Mouse (Mus musculus) limb, embryonic 13.5 days (tissue): ENCODE data around the gene 4933430I17Rik. TPM values are rescaled to one million over a fixed set of nuclear protein-coding genes. Genes with fewer than 3 reads are reported as not detected.

Experiments used
- ATAC-seq: fragments of 200-750 bp; cut with Nextera tagmentation; 2 replicates; pipeline ENCODE4 v1.8.0; 2017; ENCODE audit warnings: low read depth, moderate number of reproducible peaks, moderate TSS enrichment; ENCODE audit not compliant: low FRiP score
- H3K27ac ChIP-seq: fragments of 300-500 bp; sonication (generic); 2 replicates; pipeline ENCODE4 v1.5.1; 2015; ENCODE audit warnings: inconsistent platforms, mild to moderate bottlenecking, moderate library complexity
- H3K27me3 ChIP-seq: fragments of 300-500 bp; sonication (generic); 2 replicates; pipeline ENCODE4 v1.6.1; 2015; ENCODE audit warnings: mild to moderate bottlenecking, inconsistent platforms
- H3K36me3 ChIP-seq: fragments of 300-500 bp; sonication (generic); 2 replicates; pipeline ENCODE4 v1.6.1; 2015; ENCODE audit warnings: inconsistent platforms, mild to moderate bottlenecking, moderate library complexity
- H3K4me1 ChIP-seq: fragments of 300-500 bp; sonication (generic); 2 replicates; pipeline ENCODE4 v1.6.1; 2015; ENCODE audit warnings: inconsistent platforms
- H3K4me2 ChIP-seq: fragments of 300-500 bp; sonication (generic); replicated peaks from 2 replicates; pipeline ENCODE4 v1.6.1; 2015; ENCODE audit warnings: inconsistent platforms, mild to moderate bottlenecking, moderate library complexity
- H3K4me3 ChIP-seq: fragments of 300-500 bp; sonication (generic); 2 replicates; pipeline ENCODE4 v1.5.1; 2015; ENCODE audit warnings: moderate library complexity, mild to moderate bottlenecking, inconsistent platforms
- H3K9ac ChIP-seq: fragments of 300-500 bp; sonication (generic); 2 replicates; pipeline ENCODE4 v1.6.1; 2015; ENCODE audit warnings: mild to moderate bottlenecking, inconsistent platforms
- H3K9me3 ChIP-seq: fragments of 300-500 bp; sonication (generic); 2 replicates; pipeline ENCODE4 v1.6.1; 2016; ENCODE audit warnings: inconsistent platforms
- WGBS: fragments of 180-500 bp; shearing (Covaris S2); methylation state at CpG from one replicate; pipeline ENCODE4 v1.1.7; 2015; 5-methylcytosine and 5-hydroxymethylcytosine counted together
- polyA plus RNA-seq: library from polyadenylated mRNA; unstranded; fragments of >200 nt; fragmentation: Nextera tagmentation; extraction: Ambion mirVana; gene quantifications from 2 replicates; pipeline ENCODE4 v1.2.1, GENCODE M21; 2015

4933430I17Rik gene
- polyA plus RNA-seq, 1 experiment from 2014 or later = 0.60 TPM

- H3K4me3 ChIP-seq = no peak overlapping the region
- ATAC-seq = no peak; the same call in 1 of the 2 replicates
- H3K27ac ChIP-seq = no peak overlapping the region
- no peaks in the 10 kb centered on the region for H3K9me3 ChIP-seq
- no peak overlapping the region for H3K4me2 ChIP-seq
- no peaks in the 10 kb centered on the region for H3K27me3 ChIP-seq
- H3K9ac ChIP-seq = no peak overlapping the region
- 24% methylated on average over 4 of the region's 4 CpGs for WGBS
- H3K36me3 ChIP-seq = no peaks in the 10 kb centered on the region
- peaks cover 14% of the 10 kb centered on the region for H3K4me1 ChIP-seq
Measured at GRCm38 (mm10) chr4:62560963-62561629, 35.9 kb downstream of the 4933430I17Rik start.

- Histone ChIP-seq H3K9ac (no peak overlapping the region), H3K4me1 (peaks cover 14% of the 10 kb centered on the region), H3K9me3 (no peaks in the 10 kb centered on the region), H3K4me2 (no peak overlapping the region), H3K36me3 (no peaks in the 10 kb centered on the region), H3K27me3 (no peaks in the 10 kb centered on the region), H3K4me3 (no peak overlapping the region), H3K27ac (no peak overlapping the region)
- no peak for ATAC-seq
- WGBS = 67% methylated on average over 3 of the region's 3 CpGs
Measured at GRCm38 (mm10) chr4:62561630-62562001, 36.4 kb downstream of the 4933430I17Rik start.

- peaks cover 13% of the 10 kb centered on the region for H3K4me1 ChIP-seq
Measured at GRCm38 (mm10) chr4:62562006-62562405, 36.8 kb downstream of the 4933430I17Rik start.

GRCm38 (mm10) chr4:62566530-62566929 lies 41.4 kb downstream of the 4933430I17Rik start:
- no peaks in the 10 kb centered on the region for H3K9me3 ChIP-seq
- ATAC-seq = no peak
- no peak overlapping the region for H3K4me3 ChIP-seq
- H3K4me2 ChIP-seq = no peak overlapping the region
- H3K4me1 ChIP-seq = peaks cover 3% of the 10 kb centered on the region; the same call in 1 of the 2 replicates
- 70% methylated on average over 4 of the region's 4 CpGs for WGBS
- H3K27ac ChIP-seq = no peak overlapping the region
- no peak overlapping the region for H3K9ac ChIP-seq
- H3K27me3 ChIP-seq = no peaks in the 10 kb centered on the region
- H3K36me3 ChIP-seq = no peaks in the 10 kb centered on the region

More at GRCm38 (mm10) chr4:62562006-62562405, 36.8 kb downstream of the 4933430I17Rik start:
- Histone ChIP-seq H3K9me3 (no peaks in the 10 kb centered on the region), H3K4me2 (no peak overlapping the region), H3K9ac (no peak overlapping the region), H3K4me3 (no peak overlapping the region), H3K27ac (no peak overlapping the region), H3K36me3 (no peaks in the 10 kb centered on the region), H3K27me3 (no peaks in the 10 kb centered on the region)
- ATAC-seq = no peak
- WGBS = 71% methylated on average over 4 of the region's 4 CpGs

GRCm38 (mm10) chr4:62567696-62568095 lies 42.5 kb downstream of the 4933430I17Rik start:
- WGBS = 91% methylated on average over 6 of the region's 6 CpGs
- H3K36me3 ChIP-seq = no peaks in the 10 kb centered on the region
- no peaks in the 10 kb centered on the region for H3K9me3 ChIP-seq
- H3K27ac ChIP-seq = no peak overlapping the region
- H3K4me3 ChIP-seq = no peak overlapping the region
- no peak overlapping the region for H3K9ac ChIP-seq
- H3K27me3 ChIP-seq = no peaks in the 10 kb centered on the region
- no peak for ATAC-seq
- no peak overlapping the region for H3K4me2 ChIP-seq
- H3K4me1 ChIP-seq = peaks cover 3% of the 10 kb centered on the region; the same call in 1 of the 2 replicates

GRCm38 (mm10) chr4:62568359-62568758 lies 43.2 kb downstream of the 4933430I17Rik start:
- 100% methylated on average over 1 of the region's 1 CpGs for WGBS
- H3K4me3 ChIP-seq = no peak overlapping the region
- no peaks in the 10 kb centered on the region for H3K36me3 ChIP-seq

GRCm38 (mm10) chr4:62569603-62570002 lies 44.4 kb downstream of the 4933430I17Rik start:
- WGBS = 91% methylated on average over 5 of the region's 5 CpGs
- H3K27me3 ChIP-seq = no peaks in the 10 kb centered on the region
- H3K4me3 ChIP-seq = no peak overlapping the region
- H3K9me3 ChIP-seq = no peaks in the 10 kb centered on the region
- no peak overlapping the region for H3K4me2 ChIP-seq
- H3K27ac ChIP-seq = no peak overlapping the region
- no peaks in the 10 kb centered on the region for H3K4me1 ChIP-seq
- ATAC-seq = no peak
- no peak overlapping the region for H3K9ac ChIP-seq
- no peaks in the 10 kb centered on the region for H3K36me3 ChIP-seq

More at GRCm38 (mm10) chr4:62568359-62568758, 43.2 kb downstream of the 4933430I17Rik start:
- Histone ChIP-seq H3K9ac (no peak overlapping the region), H3K4me2 (no peak overlapping the region), H3K4me1 (peaks cover 3% of the 10 kb centered on the region; the same call in 1 of the 2 replicates), H3K27me3 (no peaks in the 10 kb centered on the region), H3K9me3 (no peaks in the 10 kb centered on the region), H3K27ac (no peak overlapping the region)
- no peak for ATAC-seq

- no peaks in the 10 kb centered on the region for H3K36me3 ChIP-seq
- H3K4me3 ChIP-seq = no peak overlapping the region
- no peaks in the 10 kb centered on the region for H3K9me3 ChIP-seq
- H3K27ac ChIP-seq = no peak overlapping the region
- 60% methylated on average over 5 of the region's 5 CpGs for WGBS
- H3K4me2 ChIP-seq = no peak overlapping the region
- H3K4me1 ChIP-seq = no peaks in the 10 kb centered on the region
- H3K9ac ChIP-seq = no peak overlapping the region
- no peaks in the 10 kb centered on the region for H3K27me3 ChIP-seq
- no peak for ATAC-seq
Measured at GRCm38 (mm10) chr4:62570029-62570428, 44.9 kb downstream of the 4933430I17Rik start.

- Histone ChIP-seq H3K9ac (peak overlapping the region; percentile 48), H3K27ac (no peak overlapping the region), H3K4me1 (peaks cover 29% of the 10 kb centered on the region), H3K27me3 (peaks cover 48% of the 10 kb centered on the region), H3K36me3 (no peaks in the 10 kb centered on the region), H3K9me3 (no peaks in the 10 kb centered on the region), H3K4me3 (peak overlapping the region; percentile 41), H3K4me2 (peak overlapping the region; percentile 78)
- ATAC-seq = peak; percentile 40; the same call in 1 of the 2 replicates
- WGBS = 15% methylated on average over 18 of the region's 18 CpGs
Measured at GRCm38 (mm10) chr4:62582365-62583264, 57.4 kb downstream of the 4933430I17Rik start.

GRCm38 (mm10) chr4:62583265-62584092 lies 58.3 kb downstream of the 4933430I17Rik start:
- no peak overlapping the region for H3K27ac ChIP-seq
- peak; percentile 54; the same call in 1 of the 2 replicates for ATAC-seq
- H3K4me2 ChIP-seq = peak overlapping the region; percentile 78
- H3K4me1 ChIP-seq = peaks cover 29% of the 10 kb centered on the region
- H3K4me3 ChIP-seq = peak overlapping the region; percentile 41
- 3% methylated on average over 42 of the region's 42 CpGs for WGBS
- H3K36me3 ChIP-seq = no peaks in the 10 kb centered on the region
- H3K9me3 ChIP-seq = no peaks in the 10 kb centered on the region
- H3K9ac ChIP-seq = peak overlapping the region; percentile 48
- peaks cover 48% of the 10 kb centered on the region for H3K27me3 ChIP-seq

- Histone ChIP-seq H3K4me3 (no peak overlapping the region), H3K27ac (no peak overlapping the region), H3K27me3 (peaks cover 38% of the 10 kb centered on the region), H3K4me1 (peaks cover 31% of the 10 kb centered on the region), H3K4me2 (no peak overlapping the region), H3K36me3 (no peaks in the 10 kb centered on the region), H3K9ac (no peak overlapping the region), H3K9me3 (no peaks in the 10 kb centered on the region)
- ATAC-seq = no peak
- 84% methylated on average over 8 of the region's 8 CpGs for WGBS
Measured at GRCm38 (mm10) chr4:62587067-62587466, 61.9 kb downstream of the 4933430I17Rik start.
